Mouse (Mus musculus) bone marrow macrophage, adult 2 months (primary cell): ENCODE results near the gene Neurog3.

Source experiments
- CTCF ChIP-seq: IDR thresholded peaks from 2 replicates; pipeline ENCODE4 v1.5.1; 2012; ENCODE audit warnings: low read depth, mild to moderate bottlenecking, low read length, moderate library complexity
- POLR2A ChIP-seq: IDR thresholded peaks from 2 replicates; pipeline ENCODE4 v1.6.1; 2012; ENCODE audit warnings: mild to moderate bottlenecking, low read depth, low read length, borderline replicate concordance

DNA sequence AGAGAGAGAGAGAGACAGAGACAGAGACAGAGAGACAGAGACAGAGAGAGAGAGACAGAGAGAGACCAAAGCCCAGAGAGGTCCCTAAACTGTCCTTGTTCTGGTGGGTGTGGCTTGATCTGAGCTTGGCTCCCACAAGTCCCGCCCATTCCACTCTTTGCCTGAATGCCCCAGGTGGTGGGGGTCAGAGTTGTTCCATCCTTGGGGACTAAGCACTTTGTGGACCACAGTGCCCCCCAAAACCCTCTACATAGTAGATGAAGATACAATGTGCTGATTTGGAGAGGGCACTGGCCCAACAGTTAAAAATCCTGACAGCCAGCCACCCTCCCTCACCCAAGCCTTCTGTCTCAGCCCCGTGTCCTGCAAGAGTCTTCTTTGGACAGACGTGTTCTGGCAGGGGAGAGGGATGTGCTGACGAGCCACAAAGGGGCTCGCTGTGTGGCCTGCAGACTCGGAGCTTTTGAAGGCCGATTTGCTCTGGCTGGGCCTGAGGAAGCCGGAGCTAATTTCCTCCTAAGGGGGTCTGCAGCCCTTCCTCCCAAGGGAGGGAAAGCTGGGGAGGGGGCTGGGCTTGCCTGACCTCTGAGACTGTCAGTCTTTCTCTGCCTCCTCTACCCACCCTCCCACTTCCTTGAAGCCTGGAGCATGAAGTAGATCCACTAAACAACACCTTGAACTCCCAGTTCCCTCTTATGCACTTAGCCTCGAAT is 40.1 kb downstream of the Neurog3 start:
- TF ChIP-seq CTCF (no peak), POLR2A (no peak)
